Mouse (Mus musculus) ES-E14 (cell line): ENCODE data around the gene Tmbim4.

Experiments used
- HCFC1 ChIP-seq: IDR thresholded peaks from 2 replicates; pipeline ENCODE4 v1.6.1; 2012; ENCODE audit warnings: low read length, inconsistent platforms, borderline replicate concordance; ENCODE audit not compliant: insufficient read depth
- MAFK ChIP-seq: IDR thresholded peaks from 2 replicates; pipeline ENCODE4 v1.6.1; 2014; ENCODE audit warnings: mild to moderate bottlenecking, low read depth, low read length, inconsistent platforms; ENCODE audit not compliant: insufficient read depth

DNA sequence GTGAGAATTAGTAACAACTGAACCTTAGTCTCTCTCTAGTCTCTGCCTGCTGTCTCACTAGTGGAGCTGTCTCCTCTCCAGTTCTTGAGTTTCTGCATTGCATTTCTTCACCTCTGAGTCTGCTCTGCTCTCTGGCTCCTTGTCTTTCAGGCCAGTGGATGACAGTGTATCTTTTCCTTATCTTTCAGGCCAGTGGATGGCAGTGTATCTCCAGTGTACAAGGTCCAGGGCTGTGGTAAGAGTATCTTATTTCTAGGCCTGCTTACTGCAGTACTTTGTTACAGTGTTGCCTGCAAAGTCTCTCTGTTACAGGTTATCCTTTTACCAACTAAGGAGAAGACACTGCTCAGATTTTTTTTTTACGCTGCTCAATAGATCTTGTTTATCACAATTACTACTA, 18.5 kb upstream of the Tmbim4 start:
- TF ChIP-seq MAFK = no peak
- no peak for TF ChIP-seq HCFC1
